Mouse (Mus musculus) thymus, postnatal 0 days (tissue): ENCODE data around the gene Terf2. TPM values are rescaled to one million over a fixed set of nuclear protein-coding genes. Genes with fewer than 3 reads are reported as not detected.

Source experiments
- DNase-seq: peaks from one replicate; pipeline ENCODE4 v3.0.0-alpha.2; 2015; ENCODE audit warnings: low spot score
- polyA plus RNA-seq: library from polyadenylated mRNA; unstranded; fragments of >200 nt; fragmentation: Nextera tagmentation; extraction: Ambion mirVana; gene quantifications from 2 replicates; pipeline ENCODE4 v1.2.1, GENCODE M21; 2015

The Terf2 gene
- polyA plus RNA-seq = 21.6 and 26.1 TPM in 2 replicates

GRCm38 (mm10) chr8:107096366-107097036 is at the start of gene Terf2:
Terf2 (minus strand) TSS chr8:107096547.
- peak; percentile 95 for DNase-seq

DNA sequence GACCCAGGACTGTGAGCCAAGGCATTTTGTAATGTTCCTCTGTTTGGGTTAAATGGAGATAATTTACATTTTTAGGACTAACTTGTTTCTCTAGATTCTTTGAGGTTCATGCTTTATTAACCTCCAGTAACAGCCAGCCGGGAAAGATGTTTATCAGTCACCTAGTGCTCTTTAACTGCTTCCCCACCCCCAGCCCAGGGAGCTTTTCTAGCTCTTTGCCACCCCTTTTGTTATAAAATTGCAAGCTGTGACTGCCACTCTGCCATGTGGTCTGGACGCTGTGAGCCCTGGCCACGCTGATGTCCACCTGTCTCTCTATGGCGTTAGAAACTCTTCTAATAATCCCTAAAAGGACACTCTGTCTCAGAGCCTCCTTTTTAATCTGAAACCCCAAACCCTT is 47.2 kb upstream of the Terf2 start:
- DNase-seq = no peak

DNA sequence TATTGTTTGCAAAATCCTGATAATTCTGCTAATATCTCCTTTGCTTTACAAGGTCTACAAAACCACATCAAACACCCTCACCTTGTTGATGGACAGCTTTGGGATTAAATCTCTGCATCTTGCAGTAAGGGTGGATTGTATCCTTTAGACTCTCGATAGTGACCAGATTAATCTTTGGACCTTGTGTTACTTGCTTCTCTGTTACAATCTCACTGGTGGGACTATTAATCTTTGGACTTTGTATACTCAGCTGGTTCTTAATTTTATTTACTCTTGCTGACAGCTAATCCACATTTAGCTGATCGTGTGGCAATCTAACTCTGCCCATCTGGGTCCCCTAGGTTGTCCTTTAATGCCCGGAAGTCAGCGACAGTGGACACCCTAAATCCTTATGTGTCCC is 46.2 kb upstream of the Terf2 start:
- DNase-seq = no peak

DNA sequence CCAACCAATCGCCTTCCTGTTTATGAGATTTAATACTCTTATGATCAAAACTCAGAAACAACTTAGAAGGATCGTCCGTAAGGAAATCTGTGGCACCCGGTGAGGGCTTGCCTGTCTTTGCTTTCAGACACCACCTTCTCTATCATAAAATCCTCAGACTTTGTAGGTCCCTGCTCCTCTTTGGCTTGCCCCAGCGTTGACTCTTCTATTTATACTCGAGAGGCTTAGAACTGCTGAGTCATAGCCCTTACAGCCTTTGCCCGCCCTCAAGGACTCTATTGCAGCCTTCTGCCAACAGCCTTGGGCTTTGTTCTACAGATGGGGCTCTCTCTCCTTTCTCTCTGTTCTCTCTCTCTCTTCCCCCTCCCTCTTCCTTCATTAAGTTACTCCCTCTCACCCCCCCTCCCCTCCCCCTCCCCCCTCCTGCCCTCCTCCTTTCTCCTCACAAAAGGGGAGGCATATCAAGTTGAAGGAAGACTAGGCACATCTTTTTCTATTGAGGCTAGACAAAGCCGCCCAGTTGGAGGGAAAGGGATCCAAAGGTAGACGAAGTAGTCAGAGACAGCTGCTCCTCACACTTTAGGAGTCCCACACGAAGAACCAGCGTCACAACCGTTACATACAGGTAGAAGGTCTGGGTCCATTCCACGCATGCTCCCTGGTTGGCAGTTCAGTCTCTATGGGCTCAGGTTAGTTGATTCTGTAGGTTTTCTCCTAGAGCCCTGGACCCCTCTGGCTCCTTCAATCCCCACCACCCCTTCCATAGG is 43.5 kb upstream of the Terf2 start:
- peak; percentile 77 for DNase-seq

- DNase-seq = no peak
Measured at GRCm38 (mm10) chr8:107138338-107138737, 42.0 kb upstream of the Terf2 start.

DNA sequence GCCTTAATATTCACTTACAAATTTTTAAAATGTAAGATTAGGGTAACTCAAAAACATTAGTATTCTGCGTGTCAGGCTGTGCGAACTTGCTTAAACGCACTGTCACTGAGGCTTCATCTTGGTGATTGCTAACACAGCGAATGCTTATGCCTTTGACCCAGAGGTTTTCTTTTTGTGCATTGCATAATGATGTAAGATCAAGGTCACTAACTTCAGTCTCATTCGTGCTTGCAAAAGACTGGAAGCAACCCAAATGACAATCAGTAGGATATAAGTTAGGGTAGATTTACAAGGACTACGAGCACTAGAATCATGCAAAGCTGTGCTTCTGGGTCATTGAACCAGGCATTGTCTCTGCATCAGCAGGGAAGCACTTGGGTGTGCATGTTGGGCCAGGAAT is 41.2 kb upstream of the Terf2 start:
- DNase-seq = no peak

DNA sequence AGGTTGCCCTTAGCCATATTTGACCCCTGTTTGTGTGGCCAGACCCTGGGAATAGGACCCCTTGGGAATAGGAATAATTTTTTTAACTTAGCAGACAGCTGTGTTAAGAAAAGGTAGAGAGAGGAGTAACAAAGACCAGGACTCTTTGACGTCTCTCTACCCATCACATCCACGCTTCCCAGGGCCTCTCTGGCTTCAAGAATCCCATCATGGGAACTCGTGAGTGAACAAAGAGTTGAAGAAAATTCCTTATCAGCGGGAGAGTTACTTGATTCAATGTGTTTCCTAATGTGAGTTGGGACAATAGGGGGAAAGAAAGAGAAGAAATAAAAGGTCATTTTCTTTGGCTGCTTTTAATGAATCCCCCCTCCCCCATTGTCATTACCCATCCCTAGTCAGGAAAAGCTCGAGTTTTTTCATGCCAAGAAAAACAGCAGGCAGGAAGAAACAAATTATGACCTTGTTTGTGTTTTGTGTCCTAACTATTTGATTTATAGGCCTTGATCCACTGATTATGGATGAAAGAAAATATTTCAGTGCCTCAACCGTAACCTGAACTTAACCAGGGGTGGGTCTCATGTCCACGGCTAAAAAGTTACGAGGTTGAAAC is 39.8 kb upstream of the Terf2 start:
- no peak for DNase-seq

- DNase-seq = no peak
Measured at GRCm38 (mm10) chr8:107133881-107134280, 37.5 kb upstream of the Terf2 start.

DNA sequence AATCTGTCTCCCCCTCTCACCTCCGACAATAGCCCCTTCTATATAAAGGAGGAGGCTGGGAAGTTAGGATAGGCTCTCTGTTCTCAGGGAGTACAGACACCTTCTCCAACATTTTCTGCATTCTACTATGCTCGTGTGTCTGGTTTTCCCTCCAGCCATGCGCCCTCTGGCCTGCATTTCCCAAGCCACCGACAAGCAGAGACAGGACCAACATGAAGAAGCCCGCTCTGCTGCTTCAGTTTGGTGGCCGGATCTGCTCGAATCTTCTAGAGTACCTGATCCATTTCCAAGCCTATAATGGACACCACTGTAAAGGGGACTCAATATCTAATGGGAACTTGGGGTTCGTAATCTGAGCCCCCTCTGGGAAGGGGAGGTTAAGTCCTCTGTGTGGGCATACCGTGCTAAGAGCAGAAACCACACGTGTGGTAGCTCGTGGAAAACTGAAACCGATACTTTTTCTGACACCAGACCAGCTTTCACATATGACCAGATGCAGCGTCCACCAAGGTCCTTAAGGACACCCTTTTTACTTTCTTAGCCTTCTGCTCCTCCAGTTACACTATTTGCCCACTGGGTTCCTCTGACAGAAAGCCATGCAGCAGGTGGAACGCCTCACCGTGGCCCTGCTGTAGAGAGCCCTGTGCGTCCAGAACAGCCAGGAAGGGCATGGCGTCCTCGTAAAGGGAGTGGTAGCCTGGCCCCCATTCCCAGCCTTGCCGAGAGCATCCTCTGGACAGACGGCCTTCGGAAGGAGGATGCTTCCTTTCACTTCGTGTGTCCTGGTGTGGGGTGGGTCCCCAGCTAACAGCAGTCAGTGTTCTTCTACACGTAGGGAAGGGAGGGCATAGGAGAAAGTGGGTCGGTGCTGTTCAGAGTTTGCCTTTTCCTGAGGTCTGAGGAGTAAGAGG is 36.5 kb upstream of the Terf2 start:
- DNase-seq = no peak

- no peak for DNase-seq
Measured at GRCm38 (mm10) chr8:107130028-107130427, 33.7 kb upstream of the Terf2 start.

DNA sequence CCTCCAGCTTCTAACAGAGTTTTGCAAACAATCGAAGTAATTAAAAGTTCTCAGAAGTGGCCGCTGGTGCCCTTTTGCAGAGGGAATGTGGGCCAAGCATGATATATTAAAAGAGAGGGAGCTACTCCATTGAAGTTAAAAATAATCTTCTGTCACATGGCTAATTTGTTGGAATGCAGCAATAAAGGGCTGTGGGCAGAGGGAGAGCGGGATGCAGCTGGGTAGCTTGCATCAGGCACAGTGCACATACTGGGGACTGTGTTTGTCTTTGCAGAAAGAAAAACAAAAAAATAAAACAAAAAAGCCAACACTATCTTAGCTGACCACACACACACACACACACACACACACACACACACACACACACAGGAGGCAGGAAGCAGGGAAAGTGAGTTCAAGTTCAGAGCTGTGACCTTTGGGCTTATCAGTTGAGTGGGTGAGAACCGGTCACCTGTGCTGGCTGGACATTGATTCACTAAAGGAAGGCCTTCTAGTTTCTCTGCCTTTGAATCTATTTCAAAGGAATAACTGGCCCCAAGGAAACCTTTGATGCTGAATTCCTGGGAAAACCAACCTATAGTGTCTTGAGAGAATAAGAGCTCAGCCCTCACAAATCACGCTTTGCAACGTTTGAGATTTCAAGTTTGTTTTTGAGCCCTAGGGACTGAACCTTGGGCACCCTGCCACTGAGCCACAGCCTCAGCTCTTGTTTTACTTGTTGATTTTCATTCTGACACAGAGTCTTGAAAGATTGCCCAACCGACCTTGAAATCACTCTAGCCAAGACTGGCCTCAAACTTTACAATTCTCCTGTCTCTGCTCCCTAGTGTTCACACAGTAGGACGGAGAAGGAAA is 33.1 kb upstream of the Terf2 start:
- no peak for DNase-seq

DNA sequence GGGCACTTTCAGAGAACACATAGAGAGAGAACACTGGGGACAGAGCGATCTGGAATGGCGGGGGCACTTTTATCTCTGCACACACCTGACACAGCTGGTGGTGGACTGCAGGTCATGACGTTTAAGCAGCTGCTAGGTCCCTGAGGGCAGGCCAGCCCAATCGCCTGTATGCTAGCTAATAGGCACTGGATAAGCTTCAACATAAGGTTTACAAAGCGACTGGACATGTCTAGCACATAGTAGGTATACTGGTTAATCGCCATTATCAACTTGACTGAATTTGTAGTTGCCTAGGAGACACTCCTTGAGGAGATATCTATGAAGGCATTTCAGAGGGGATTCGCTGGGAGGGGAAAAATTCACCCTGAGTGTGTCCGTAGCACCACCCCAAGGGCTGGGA is 28.0 kb upstream of the Terf2 start:
- DNase-seq = no peak

DNA sequence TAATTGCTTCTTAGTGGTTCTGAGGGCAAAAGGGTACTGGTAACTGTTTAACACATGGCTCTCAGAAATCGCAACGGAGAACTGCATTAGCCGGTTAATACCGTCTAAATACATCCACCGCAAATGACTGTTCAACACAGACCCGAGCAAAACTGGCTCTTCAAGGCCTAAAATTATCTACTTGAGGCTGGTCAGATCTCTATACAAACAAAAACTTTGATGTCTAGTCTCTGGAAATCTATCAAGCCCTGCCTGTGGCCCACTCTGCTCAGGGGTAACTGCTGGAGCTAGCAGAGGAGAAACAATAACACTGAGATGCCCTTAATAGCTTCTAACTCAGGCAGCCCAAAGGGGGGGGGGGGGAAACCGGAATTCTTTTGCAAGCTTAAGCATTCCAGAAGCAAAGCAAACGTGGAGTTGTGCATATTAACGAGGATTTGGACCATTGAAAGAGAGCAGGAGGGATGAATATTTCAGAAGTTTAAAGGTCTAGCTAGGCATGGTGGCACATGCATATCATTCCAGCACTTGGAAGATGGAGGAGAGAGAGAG is 26.8 kb upstream of the Terf2 start:
- DNase-seq = no peak

DNA sequence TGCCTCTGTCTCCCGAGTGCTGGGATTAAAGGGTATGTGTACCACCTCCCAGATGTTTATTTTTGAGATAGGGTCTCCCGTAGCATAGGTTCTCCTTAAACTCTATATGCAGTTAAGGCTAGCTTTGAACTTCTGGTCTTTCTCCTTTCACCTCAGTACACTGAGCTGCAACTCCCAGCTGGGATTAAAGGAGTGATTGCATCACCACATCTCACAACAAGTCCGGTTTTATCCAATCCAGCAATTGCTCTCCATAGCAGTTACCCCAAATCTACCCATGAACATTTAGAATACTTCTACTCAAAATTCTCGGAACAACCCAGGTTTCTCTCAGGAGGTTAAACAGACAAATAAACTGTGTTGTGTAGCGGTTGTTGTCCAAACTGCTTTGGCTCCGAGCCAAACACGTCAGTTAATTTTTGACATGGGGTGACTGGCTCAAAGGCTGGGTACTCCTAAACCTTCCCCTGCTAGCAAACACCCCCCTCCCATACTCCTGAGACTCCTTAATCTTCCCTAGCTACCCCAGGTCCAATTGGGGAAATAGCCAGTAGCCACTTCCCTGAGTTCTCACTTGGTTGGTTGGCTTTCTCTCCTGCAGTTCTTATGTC is 25.4 kb upstream of the Terf2 start:
- no peak for DNase-seq

GRCm38 (mm10) chr8:107120806-107121205 is 24.5 kb upstream of the Terf2 start:
- no peak for DNase-seq

- DNase-seq = no peak
Measured at GRCm38 (mm10) chr8:107119412-107119811, 23.1 kb upstream of the Terf2 start.

GRCm38 (mm10) chr8:107118803-107119233 is 22.5 kb upstream of the Terf2 start:
- DNase-seq = peak; percentile 78

DNA sequence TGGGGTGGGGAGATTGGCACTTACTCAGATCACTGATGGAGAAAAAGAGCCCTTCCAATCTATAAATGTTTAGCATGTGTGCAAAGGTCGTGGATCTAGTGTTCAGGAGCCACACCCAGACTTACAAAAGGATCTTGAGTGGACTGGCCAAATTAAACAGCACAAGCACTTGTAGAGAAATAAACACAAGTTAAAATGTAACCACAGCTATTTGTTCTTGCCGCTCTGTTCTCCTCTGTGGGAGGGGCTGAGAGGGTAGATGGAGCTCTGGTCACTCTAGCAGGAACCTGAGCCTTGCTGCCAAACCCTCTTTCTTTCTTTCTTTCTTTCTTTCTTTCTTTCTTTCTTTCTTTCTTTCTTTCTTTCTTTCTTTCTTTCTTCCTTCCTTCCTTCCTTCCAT is 20.7 kb upstream of the Terf2 start:
- no peak for DNase-seq

- DNase-seq = peak; percentile 83
Measured at GRCm38 (mm10) chr8:107116023-107116422, 19.7 kb upstream of the Terf2 start.

- DNase-seq = no peak
Measured at GRCm38 (mm10) chr8:107115008-107115320, 18.6 kb upstream of the Terf2 start.
